Mouse (Mus musculus) regulatory T cell (primary cell): ENCODE measurements around the gene Smad3.

Experiments
- in situ Hi-C: fragments of 300-600 bp; cut with MboI, MseI; formaldehyde crosslinking; loops from one replicate; pipeline ENCODE4 v1.15.1; 2025; ENCODE audit warnings: high pct_unique_total_duplicates

The Smad3 gene

DNA sequence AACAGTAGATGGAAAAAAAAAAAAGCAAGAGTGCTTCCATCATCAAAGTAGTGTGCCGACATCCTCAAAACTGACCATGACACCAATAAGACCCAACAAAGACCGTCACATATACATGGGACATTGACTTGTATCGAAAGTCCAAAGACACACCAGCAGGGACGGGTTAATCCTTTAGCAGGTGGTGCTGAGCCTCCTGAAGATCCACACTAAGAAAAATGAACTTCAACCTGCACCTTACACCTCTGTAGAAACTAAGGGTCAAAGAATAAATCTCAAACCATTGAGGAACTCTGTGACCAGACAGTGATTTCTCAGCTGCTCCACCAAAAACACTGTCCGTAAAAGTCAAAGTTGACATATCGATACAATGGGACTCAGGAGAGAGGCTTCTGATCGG is 88.0 kb downstream of the Smad3 start:
- in situ Hi-C loops = no loop called here

DNA sequence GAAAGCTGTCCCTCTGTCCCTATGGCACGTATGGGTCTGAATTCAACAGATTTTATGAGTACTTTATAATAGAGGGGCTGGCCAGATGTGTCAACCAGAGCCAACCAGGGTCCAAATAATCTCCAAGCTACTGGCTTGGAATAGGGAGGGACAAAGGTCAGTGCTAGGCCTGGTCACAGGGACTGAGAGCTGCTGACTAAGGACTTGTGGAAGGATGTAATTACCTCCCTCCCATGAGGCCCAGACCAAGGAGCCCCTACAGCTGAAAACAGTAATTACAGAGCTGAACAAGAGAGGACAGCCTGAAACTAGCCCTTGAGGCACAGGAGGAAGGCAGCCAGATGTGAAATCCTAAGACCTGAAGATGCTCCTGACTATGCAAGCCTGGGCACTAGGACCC is 89.2 kb downstream of the Smad3 start:
- in situ Hi-C loops = no loop called here

DNA sequence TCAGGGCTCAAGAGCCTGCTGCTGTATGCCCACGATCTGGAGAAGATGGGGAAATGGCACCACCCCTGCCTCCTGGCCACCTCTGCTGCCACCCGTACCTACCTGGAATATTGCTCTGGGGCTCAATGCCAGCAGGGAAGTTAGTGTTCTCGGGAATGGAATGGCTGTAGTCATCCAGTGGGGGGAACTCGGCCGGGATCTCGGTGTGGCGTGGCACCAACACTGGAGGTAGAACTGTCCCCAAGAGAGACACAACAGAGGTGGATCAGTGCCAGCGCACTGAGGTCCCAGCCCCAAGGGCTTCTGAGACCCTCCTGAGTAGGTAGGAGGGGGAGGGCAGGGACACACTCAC is 90.4 kb downstream of the Smad3 start:
- in situ Hi-C loops = no loop called here

DNA sequence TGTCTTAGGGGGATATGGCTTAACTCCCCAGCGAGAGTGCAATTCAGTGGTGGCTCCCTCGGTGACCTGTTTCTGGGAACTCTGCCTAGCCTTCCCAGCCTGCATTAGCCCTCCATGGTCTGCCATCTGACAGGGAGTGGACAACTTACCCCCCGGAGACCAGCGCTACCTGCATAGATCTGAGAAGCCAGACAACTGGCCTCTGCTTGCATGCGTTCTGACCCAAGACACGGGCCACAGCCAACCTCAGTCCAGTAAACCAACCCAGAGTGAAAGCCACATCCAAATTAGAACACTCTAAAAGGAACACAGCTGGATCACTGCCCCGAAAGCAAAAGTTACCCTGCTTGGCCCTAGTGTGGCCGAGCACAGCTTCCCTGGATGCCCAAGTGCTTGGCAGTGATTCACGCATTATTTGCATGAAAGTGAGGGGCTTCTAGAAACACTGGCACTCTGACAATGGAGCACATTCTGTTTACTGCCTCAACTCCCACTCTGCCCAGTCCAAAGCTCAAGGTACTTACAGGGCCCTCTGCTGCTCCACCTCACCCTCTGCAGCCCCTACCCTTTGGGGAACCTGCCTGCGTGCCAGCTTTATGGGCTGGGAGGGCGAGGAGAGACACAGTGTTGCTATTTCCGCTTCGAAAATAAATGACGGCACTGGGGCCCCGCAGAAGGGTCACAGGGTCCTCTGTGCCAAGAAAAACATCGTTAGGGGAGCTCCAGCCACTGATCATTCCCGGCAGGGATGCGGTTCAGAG is 91.0 kb downstream of the Smad3 start:
- in situ Hi-C loops = no loop called here

DNA sequence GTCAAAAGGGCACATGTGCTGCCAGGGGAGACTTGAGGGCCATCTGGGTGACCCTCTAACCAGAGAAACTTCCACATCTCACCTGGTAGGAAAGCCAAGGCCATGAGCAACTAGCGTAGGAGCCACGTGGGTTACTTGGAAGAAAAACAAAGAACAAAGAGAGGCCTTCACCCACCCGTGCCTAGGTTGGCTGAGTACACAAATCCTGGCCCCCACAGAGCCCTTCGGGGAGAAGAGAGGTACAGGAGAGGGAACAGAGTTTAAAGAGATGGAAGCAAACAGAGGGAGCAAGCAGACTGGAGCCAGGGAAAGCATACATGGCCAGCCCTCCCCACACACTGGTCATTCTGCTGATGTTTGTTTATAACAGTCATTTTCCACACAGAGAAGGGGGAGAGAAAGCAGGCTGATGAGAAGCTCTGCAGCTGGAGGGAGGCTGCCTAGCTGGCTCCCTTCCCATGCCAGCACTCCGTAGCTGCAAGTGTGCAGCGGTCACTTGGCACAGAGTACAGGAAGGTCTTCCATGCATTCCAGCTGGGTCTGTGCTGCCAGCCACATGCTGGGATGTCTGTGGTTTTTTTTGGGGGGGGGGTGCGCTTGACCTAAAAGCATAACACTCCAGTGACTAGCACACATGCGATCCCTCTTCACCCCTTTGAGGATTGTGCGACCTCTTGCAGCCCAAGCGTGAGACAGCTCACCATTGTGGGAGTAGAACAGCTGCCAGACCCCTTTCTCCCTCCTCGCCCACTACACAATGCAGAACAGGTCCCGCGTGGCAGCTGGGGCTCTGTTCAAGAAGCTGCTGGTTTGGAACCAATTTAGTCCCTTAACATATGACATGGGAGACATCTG is 92.8 kb downstream of the Smad3 start:
- in situ Hi-C loops = no loop called here

DNA sequence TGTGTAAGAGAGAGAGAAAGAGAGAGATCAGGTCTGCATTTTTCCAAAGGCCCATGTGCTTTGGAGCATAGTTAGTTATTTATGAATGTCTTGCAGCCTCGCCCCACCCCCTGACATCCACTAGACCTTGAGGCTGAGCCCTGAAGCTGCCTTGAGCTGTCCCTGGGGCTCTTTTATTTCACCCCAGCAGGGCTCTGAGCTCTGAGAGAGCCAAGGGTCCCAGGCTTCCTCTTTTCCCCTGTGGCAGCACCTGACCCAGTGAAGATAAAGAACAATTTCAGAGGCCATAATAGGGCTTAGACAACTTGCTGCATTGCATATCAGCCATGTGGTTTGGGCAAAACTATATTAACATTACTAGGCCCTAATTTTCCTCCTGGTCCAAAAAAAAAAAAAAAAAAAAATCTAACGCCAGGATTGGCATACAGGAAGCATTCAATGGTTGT is 93.5 kb downstream of the Smad3 start:
- in situ Hi-C loops = no loop called here

DNA sequence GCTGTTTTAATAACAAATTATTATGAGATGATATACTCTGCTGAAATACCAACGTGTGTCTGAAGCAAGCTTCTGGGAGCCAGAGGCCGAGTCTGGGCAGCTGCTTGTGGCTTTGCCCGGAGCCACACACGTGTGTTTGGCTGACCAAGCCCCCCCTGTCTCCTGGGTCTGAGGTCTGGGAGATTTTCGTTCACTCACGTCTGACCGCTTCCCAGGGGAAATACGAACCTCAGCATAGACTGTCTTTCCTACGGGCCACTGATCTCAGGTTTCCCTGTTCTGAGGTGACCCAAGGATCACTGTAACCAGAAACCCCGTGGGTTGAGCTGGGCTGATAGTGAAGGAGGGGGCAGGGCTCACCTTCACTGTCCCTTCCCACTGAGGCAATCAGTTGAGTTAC is 94.6 kb downstream of the Smad3 start:
- in situ Hi-C loops = no loop called here

DNA sequence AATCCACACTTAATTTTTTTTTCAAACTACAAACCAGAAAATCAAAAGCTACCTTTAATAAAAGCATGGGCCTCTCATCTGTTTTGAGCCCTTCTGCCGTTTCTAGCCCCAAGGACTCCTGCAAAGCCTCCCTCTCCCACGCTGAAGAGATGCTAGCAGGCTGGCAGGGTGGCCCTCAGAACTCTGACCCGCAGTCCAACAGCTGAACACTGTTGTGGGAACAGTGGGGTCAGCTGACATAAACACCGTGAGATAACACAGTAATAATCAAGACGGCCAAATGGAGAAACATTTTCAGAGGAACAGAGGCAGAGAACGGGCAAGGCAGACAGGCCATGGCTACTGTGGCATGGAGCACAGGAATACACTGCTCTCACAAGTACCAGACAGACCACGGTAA is 95.0 kb downstream of the Smad3 start:
- in situ Hi-C loops = no loop called here

DNA sequence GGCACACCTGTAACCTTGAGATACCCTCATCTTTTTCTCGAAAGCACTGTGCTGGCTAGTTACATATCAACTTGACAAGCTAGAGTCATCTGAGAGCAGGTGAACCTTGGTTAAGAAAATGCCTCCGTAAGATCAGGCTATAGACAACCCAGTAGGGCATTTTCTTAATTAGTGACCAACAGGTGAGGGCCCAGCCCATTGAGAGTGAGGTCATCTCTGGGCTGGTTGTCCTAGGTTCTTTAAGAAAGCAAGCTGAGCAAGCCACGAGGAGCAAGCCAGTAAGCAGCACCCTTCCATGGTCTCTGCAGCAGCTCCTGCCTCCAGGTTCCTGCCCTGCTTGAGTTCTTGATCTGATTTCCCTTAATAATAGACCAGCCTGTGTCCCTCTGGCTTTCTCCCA is 97.1 kb downstream of the Smad3 start:
- in situ Hi-C loops = no loop called here

DNA sequence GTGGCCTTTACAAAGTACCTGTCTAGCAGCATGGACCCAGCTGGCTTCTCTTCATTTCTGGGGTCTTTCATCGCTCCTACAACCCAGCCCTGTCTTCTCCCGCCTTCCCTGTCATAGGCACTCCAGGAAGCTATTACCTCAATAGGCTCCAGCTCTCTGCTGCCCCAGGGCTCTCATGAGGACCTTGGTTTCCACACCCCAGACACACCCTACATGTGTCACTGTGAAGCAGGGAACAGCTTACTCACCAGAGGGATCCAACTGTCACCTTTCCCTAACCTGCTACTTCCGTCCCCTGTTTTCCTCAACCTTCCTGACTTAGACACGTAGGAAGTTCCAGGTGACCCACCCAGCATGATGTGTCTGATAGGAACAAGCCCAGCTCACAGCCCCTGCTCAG is 97.7 kb downstream of the Smad3 start:
- in situ Hi-C loops = no loop called here

DNA sequence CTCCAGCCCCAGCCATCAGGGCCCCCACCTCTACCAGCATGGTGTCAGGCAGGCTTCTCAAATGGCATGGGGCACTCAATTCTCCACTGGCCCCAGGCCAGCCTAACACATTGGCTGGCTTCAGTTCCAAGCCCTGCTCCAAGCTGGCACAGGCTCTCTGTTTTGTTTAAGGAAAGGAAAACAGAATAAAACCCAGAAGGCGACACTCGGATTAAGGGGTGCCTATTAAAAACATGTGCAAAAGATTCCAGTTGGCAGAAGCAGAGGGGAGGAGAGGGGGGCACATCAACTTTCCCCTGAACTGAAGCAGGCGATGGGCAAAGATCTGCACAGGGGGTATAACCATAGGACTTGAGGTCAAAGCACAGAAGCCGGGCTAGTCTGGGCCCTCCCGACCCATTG is 98.8 kb downstream of the Smad3 start:
- in situ Hi-C loops = no loop called here

DNA sequence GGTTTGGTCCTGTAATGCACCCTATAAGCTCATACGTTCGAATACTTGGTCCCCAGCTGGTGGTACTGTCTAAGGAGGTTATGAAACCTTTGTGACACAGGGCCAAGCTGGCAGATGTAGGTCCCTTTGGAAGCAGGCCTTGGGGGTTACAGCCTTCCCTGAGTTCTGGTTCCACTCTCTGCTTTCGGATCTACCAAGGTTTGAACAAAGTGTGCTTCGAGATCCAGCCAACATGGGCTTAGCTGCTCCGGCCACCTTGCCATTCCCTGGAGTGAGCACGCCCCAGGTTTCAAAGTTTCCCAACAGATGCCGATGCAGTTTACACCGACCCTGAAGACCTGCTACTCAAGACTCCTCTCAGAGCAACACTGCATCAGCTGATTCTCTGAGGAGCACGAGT is 99.4 kb downstream of the Smad3 start:
- in situ Hi-C loops = no loop called here

DNA sequence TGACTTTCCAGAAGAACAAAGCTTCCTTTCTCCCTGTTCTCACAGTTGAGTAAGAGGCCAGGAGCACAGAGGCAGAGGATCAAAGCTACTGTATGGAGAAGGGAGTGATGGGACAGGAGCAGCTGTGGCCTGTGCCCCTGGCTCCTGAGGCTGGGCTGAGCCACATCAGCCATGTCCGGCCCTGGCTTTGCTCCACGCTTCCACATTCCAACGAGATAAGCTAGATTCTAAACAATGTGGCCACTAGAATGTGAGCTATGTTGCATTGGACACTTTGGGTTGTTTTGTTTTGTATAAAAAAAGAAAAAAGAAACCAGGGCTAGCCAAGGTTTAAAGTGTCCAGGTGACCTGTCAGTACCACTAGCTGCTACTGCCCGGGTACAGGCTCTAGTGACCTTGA is 100.6 kb downstream of the Smad3 start:
- in situ Hi-C loops = no loop called here

DNA sequence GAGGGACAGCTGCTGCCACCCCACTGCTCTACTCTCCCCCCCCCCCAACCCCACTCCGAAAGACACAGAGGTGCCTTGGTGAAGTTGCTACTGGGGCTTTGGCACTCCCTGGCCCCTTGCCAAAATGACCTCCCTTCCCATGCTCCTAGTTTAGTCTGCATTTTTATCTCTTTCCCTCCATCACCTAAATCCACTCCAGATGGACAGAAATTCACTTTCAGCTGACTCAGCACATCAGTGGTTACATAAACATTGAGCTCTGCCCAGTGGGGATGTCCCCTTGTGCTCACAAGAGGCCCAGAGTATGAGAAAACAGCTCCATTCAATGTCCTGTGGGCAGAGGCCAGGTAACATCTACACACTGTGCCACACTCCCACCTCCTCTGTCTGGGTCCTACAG is 102.7 kb downstream of the Smad3 start:
- in situ Hi-C loops = no loop called here

DNA sequence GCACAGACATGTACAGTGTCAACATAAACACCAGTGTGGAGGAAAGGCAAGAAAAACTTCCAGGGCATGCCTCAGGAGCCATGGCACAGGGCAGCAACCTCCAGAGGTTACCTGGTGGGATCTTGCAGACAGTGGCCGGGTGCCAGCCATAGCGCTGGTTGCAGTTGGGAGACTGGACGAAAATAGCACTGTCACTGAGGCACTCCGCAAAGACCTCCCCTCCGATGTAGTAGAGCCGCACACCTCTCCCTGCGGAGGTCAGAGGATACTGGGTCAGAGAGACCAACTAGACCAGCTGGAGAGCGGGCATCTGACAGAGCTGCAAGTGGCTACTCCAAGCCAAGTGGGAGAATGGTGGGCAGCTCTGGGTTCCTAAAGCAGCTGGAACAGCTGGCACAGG is 103.2 kb downstream of the Smad3 start:
- in situ Hi-C loops = no loop called here

DNA sequence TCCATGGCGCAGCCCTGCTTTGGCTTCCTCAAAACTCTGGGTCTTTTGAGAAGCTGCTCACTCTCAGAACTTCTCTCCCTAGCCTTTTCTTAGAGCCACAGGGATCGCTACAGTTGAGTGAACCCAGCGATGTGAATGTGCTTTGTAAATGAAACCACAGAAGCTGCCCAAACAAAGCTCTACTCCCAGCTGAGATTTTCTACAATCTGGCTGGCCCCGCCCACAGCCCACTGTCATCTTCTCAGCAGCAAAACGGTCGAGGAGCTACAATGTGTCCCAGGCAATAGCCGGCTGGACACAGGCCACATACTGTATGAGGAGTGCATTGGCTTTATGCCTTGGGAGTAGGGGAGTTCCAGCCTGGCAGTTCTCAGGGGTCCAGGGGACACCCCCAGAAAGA is 104.1 kb downstream of the Smad3 start:
- in situ Hi-C loops = no loop called here

DNA sequence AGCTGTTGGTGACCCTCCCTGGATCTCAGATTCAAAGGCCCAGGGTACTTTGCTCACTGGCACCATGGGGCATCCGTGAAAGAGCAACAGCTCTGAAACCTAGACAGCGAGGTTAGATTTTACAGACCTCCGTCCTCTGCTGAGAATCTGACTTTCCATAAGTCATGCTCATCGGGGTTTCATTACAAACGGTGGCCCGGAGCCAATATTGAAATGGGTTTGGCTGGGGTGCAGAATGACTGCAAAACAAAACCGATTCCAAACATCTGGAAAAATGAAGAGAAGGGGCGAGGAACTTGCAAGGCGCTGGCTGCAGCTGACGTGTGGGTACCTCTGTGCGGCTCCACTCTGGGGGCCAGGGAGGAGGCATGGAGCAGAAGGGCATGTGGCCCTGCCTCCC is 106.2 kb downstream of the Smad3 start:
- in situ Hi-C loops = no loop called here

DNA sequence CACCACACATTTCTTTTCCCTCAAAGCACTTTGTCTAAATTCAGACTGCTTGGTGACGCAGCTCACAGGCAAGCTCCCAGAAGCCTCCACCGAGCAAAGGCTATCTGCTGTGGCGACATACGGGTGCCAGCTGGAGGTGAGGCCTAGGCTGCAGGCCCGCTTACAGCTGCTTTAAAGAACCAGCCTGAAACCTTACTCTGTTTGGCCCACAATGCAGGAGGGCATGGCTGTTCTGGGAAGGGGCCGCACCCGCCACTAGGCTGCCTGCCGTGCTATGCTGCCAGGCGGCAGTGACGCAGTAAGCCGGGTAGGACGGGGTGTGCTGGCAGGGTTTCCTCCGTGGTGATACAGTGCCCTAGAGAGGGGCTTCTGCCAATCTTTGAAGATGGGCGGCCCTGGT is 106.9 kb downstream of the Smad3 start:
- in situ Hi-C loops = no loop called here

DNA sequence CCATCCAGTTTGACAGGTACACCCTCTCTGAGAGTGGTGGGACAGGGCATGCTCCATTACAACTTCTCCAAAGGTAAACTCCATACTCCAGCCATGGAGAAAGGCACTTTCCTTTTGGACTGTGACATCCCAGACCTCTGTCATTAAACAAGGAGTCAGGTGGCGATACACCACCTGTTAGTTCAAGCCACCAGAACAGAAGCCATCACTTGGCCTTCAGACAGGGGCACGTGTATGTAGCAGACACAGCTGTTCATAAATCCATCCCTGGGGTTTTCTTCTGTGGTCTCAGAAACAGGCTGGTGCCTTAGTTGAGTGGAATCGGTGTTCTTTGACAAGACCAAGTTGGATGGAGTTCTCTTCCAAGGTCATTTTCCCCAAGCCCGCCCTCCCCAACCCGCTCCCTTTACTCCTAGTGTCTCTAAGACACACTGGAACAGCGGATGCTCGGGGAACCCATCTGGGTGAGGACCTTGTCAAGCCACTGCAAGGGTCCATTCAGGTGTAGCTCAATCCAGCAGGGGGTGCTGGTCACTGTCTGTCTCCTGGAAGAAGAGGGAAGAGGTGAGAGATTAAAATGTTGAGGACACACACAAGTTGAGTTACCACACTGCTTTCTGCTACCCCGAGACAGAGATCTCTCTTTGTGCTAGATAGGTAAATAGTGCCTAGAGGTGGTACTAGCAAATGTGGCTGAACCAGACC is 107.8 kb downstream of the Smad3 start:
- in situ Hi-C loops = no loop called here

DNA sequence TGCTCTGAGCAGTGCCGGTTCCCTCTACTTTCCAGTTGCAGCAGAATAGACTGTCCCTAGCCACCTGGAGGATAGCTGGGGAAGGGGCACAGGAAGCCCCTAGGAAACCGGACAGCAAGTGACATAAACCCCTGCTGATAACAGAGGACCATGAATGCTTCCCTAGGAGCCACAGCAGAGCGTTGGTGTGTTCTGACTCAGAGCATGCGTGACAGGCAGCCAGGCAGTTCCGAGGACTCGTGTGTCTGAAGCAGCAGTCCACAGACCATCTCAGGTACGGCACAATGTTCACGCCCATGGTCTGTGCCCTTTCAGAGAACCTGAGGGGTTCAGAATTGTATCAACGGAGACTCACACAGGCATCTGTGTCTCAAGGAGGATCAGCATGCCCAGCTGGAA is 109.3 kb downstream of the Smad3 start:
- in situ Hi-C loops = no loop called here

DNA sequence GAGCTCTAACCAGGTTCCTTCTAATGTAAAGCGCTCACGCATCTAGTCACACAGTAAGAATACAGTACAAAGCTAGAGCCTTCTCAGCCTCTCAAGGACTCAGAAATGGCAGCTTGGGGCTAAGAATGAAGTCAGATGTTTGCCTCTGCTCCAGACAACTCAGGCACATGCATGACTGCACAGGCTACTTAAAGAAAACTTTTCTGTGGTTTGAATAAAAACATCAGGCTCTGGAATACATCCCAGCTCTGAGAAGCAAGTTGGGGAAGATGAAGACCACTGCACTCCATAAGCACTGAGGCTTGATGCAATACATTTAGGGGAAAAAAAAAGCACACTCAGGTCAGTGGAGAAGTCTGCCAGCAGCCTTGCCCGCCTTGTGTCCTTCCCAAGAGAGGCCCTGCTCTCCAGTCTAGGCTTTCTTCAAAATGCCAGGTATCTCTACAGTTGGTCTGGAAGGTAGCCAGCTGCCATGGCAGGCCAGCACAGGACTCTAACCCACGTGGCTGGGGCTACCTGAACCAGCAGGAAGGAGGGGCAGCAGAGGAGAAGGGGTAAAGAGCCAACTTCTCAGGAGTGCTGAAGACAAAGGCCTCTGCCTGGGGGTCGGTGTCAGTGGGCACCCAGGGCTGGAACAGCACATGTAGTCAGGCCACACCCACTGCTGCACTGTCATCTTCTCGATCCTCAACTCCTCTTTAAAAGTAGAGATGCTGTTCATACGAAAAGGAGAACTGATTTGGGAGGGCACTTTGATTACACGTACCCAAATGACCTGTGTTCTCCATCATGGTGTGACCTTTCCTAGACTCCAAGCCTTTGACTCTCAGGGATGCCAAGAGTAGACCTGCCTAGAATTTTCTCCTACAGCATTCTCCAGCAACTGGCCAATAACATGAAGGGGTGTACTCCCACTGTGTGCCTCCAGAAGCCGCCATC is 109.9 kb downstream of the Smad3 start:
- in situ Hi-C loops = no loop called here

DNA sequence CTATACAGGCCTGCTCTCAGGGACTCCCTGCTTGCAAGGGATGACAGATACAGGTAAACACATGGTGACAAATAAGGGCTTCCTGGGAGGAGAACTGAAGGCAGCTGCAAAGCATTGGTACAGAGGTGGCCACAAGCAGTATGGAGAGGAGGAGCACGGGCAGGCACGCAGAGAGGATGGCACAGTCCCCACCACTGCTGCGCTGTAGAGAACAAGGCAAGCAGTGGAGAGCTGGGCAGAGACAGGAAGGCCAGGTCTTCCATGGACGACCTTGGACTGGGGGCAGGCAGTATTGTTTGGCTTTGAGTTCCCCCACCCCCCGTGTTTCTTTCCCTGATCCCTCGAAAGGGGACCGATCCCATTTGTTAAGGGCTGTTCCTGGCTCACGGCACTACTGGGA is 112.7 kb downstream of the Smad3 start:
- in situ Hi-C loops = no loop called here
